Mouse (Mus musculus) heart, postnatal 0 days (tissue): ENCODE results near the gene Gm10663.

Experiments used
- CTCF ChIP-seq: IDR thresholded peaks from 2 replicates; pipeline ENCODE4 v1.5.1; 2016; ENCODE audit warnings: antibody characterized with exemption, control low read depth, low read depth
- EP300 ChIP-seq: IDR thresholded peaks from 2 replicates; pipeline ENCODE4 v1.6.1; 2016; ENCODE audit warnings: antibody characterized with exemption, low read depth

DNA sequence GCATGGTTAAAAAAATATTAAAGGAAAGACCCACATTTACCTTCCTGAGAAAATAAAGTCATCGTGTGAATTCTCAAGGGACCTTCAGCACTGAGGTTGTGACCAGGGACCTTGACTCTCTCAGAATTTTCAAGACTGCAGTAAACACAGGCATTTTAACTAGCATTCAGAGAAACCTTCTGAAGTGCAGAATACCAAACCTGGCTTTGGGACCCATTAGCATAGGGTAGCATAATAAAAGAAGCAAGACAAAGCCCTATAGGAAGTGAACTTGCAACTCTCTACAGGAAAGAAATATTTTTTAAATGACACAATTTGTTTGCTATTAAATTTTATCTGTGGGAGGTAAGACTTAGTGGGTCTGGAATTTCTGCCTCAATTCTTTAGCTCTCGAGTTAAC lies 10.8 kb upstream of the Gm10663 start:
- TF ChIP-seq CTCF (no peak), EP300 (no peak)
